Mouse (Mus musculus): ENCODE results near the gene Zswim4.

The Zswim4 gene

GRCm38 (mm10) chr8:84199348-84200125 lies 37.3 kb downstream of the Zswim4 start:
- H3K9me3 ChIP-seq (ENCODE audit: low read length) = no peaks in the 10 kb centered on the region
- H3K4me3 ChIP-seq (replicated peaks; ENCODE audit: low read length) = peak overlapping the region; percentile 87
- H3K4me1 ChIP-seq (replicated peaks; ENCODE audit: low read depth, low read length) = peaks cover 76% of the 10 kb centered on the region
- H3K27me3 ChIP-seq (ENCODE audit: insufficient read depth, low read length) = peaks cover 8% of the 10 kb centered on the region
- peaks cover 9% of the 10 kb centered on the region for H3K36me3 ChIP-seq (ENCODE audit: insufficient read depth, low read length)
- no peak for TF ChIP-seq CTCF (conservative IDR thresholded peaks at IDR 0.05; ENCODE audit: low read length)
- no peak for TF ChIP-seq POU5F1 (IDR thresholded peaks at IDR 0.05; ENCODE audit: borderline replicate concordance, low read length)
- TF ChIP-seq NANOG (IDR thresholded peaks at IDR 0.05; ENCODE audit: borderline replicate concordance, low read length) = no peak

GRCm38 (mm10) chr8:84198871-84199270 lies 38.0 kb downstream of the Zswim4 start:
- peaks cover 8% of the 10 kb centered on the region for H3K27me3 ChIP-seq (ENCODE audit: insufficient read depth, low read length)
- TF ChIP-seq NANOG (IDR thresholded peaks at IDR 0.05; ENCODE audit: borderline replicate concordance, low read length) (no peak), CTCF (conservative IDR thresholded peaks at IDR 0.05; ENCODE audit: low read length) (no peak), POU5F1 (IDR thresholded peaks at IDR 0.05; ENCODE audit: borderline replicate concordance, low read length) (no peak)
- H3K4me1 ChIP-seq (replicated peaks; ENCODE audit: low read depth, low read length) = peaks cover 75% of the 10 kb centered on the region
- H3K4me3 ChIP-seq (replicated peaks; ENCODE audit: low read length) = peak overlapping the region; percentile 78; the same call in 1 of the 2 replicates
- H3K9me3 ChIP-seq (ENCODE audit: low read length) = no peaks in the 10 kb centered on the region
- peaks cover 9% of the 10 kb centered on the region for H3K36me3 ChIP-seq (ENCODE audit: insufficient read depth, low read length)

DNA sequence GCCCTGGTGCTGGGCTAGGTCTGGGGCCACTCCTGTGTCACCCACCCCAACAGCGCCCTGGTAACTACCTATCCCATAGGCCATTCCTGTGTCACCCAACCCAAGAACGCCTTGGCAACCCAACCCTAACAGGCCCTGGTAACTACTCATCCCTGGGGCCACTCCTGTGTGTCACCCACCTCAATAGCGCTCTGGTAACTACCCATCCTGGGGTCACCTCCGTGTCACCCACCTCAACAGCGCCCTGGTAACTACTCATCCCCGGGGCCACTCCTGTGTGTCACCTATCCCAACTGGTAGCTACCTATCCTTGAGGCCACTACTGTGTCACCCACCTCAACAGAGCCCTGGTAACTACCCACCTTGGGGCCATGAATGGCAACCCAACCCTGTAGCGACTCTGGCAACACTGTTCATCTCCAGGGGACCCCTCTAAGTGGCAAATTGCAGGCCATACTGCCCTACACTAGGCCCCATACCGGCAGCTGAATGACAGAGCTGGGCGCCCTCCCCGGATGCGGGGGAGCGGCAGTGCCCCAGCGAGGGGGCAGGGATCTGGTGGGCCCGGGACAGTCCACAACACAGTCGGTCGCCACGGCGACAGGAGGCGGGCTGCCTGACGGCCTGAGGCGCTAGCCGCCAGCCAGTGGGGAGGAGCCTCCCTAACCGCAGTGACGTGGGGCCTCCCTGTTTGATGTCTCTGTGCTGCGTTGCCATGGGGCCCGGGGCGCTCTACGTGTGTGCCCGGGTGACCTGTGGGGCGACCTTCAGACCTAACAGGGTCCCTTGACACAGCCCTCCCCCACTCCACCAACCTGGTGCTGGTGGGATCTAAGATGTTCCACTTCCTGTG lies 38.7 kb downstream of the Zswim4 start:
- Histone ChIP-seq H3K4me3 (replicated peaks; ENCODE audit: low read length) (peak overlapping the region; percentile 78), H3K9me3 (ENCODE audit: low read length) (no peaks in the 10 kb centered on the region), H3K36me3 (ENCODE audit: insufficient read depth, low read length) (peaks cover 9% of the 10 kb centered on the region), H3K4me1 (replicated peaks; ENCODE audit: low read depth, low read length) (peaks cover 75% of the 10 kb centered on the region), H3K27me3 (ENCODE audit: insufficient read depth, low read length) (peaks cover 8% of the 10 kb centered on the region)
- TF ChIP-seq POU5F1 (IDR thresholded peaks at IDR 0.05; ENCODE audit: borderline replicate concordance, low read length) (no peak), CTCF (conservative IDR thresholded peaks at IDR 0.05; ENCODE audit: low read length) (no peak), NANOG (IDR thresholded peaks at IDR 0.05; ENCODE audit: borderline replicate concordance, low read length) (no peak)

DNA sequence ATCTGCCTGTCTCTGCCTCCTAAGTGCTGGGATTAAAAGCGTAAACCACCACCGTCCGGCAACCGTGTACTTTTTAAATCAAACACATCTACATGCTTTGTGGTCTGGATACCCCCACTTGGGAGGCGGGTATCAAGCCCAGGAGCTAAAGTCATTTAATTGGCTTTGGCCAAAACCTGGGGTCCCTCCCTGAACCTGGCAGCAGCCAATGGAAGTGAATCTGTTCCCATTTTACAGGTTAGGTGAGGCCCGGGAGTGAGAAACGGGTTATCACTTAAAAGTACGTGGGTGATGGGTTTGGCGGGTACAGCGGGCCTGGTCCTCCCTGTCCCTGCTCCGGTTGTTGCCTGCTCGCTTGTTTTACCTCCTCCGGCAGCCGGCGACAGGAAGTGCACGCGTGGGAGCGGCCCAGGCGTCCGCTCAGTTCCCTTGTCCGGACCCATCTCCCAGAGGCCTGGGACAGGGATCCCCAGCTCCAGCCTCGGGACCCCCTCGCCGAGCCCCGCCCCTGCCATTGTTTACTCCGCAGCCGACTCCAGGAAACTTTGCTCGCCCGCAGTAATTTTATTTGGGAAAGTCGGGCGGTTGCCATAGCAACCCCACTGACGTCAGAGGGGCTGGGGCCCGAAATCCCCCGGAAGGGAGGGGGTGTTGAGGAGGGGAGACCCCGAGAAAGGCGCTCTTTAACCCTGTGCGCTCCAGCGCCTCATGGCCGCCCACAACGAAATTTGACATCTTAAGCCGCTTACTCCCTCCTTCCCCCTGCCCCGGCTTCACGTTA lies 39.5 kb downstream of the Zswim4 start:
- H3K4me3 ChIP-seq (replicated peaks; ENCODE audit: low read length) = peak overlapping the region; percentile 78
- TF ChIP-seq CTCF (conservative IDR thresholded peaks at IDR 0.05; ENCODE audit: low read length) = no peak
- TF ChIP-seq NANOG (IDR thresholded peaks at IDR 0.05; ENCODE audit: borderline replicate concordance, low read length) = no peak
- TF ChIP-seq POU5F1 (IDR thresholded peaks at IDR 0.05; ENCODE audit: borderline replicate concordance, low read length) = no peak
- peaks cover 6% of the 10 kb centered on the region for H3K27me3 ChIP-seq (ENCODE audit: insufficient read depth, low read length)
- H3K9me3 ChIP-seq (ENCODE audit: low read length) = no peaks in the 10 kb centered on the region
- H3K36me3 ChIP-seq (ENCODE audit: insufficient read depth, low read length) = peaks cover 7% of the 10 kb centered on the region
- peaks cover 72% of the 10 kb centered on the region for H3K4me1 ChIP-seq (replicated peaks; ENCODE audit: low read depth, low read length)

GRCm38 (mm10) chr8:84194224-84194743 lies 42.6 kb downstream of the Zswim4 start:
- Histone ChIP-seq H3K4me3 (replicated peaks; ENCODE audit: low read length) (0 out of 2 replicates have a peak overlapping the region, but pooled peaks have one; percentile 26), H3K9me3 (ENCODE audit: low read length) (no peaks in the 10 kb centered on the region), H3K36me3 (ENCODE audit: insufficient read depth, low read length) (no peaks in the 10 kb centered on the region), H3K27me3 (ENCODE audit: insufficient read depth, low read length) (no peaks in the 10 kb centered on the region), H3K4me1 (replicated peaks; ENCODE audit: low read depth, low read length) (peaks cover 77% of the 10 kb centered on the region)
- TF ChIP-seq POU5F1 (IDR thresholded peaks at IDR 0.05; ENCODE audit: borderline replicate concordance, low read length) (no peak), NANOG (IDR thresholded peaks at IDR 0.05; ENCODE audit: borderline replicate concordance, low read length) (no peak), CTCF (conservative IDR thresholded peaks at IDR 0.05; ENCODE audit: low read length) (no peak)

DNA sequence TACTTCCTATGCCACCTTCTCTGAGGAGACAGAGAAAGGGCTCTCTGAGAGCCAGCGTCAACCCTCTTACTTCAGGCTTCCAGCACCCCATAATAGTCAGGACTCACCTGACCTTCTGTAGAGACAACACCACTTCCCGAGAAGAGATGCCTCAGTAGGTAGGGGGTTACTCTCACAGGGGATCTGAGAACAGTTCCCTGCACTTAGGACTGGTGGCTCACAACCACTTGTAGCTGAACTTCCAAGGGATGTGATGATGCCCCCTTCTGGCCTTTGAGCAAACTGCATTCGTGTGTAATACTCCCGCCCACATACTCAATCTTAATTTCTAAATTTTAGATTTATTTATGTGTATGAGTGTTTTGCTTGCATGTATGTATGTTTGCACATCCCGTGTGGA lies 43.3 kb downstream of the Zswim4 start:
- TF ChIP-seq POU5F1 (IDR thresholded peaks at IDR 0.05; ENCODE audit: borderline replicate concordance, low read length) = no peak
- TF ChIP-seq CTCF (conservative IDR thresholded peaks at IDR 0.05; ENCODE audit: low read length) = peak; percentile 66
- TF ChIP-seq NANOG (IDR thresholded peaks at IDR 0.05; ENCODE audit: borderline replicate concordance, low read length) = no peak
- H3K4me1 ChIP-seq (replicated peaks; ENCODE audit: low read depth, low read length) = peaks cover 77% of the 10 kb centered on the region
- no peak overlapping the region for H3K4me3 ChIP-seq (replicated peaks; ENCODE audit: low read length)
- H3K36me3 ChIP-seq (ENCODE audit: insufficient read depth, low read length) = no peaks in the 10 kb centered on the region
- H3K9me3 ChIP-seq (ENCODE audit: low read length) = no peaks in the 10 kb centered on the region
- no peaks in the 10 kb centered on the region for H3K27me3 ChIP-seq (ENCODE audit: insufficient read depth, low read length)

- H3K4me1 ChIP-seq (replicated peaks; ENCODE audit: low read depth, low read length) = peaks cover 79% of the 10 kb centered on the region
- H3K4me3 ChIP-seq (replicated peaks; ENCODE audit: low read length) = peak overlapping the region; percentile 78
- TF ChIP-seq NANOG (IDR thresholded peaks at IDR 0.05; ENCODE audit: borderline replicate concordance, low read length) (no peak), POU5F1 (IDR thresholded peaks at IDR 0.05; ENCODE audit: borderline replicate concordance, low read length) (no peak), CTCF (conservative IDR thresholded peaks at IDR 0.05; ENCODE audit: low read length) (no peak)
- H3K36me3 ChIP-seq (ENCODE audit: insufficient read depth, low read length) = no peaks in the 10 kb centered on the region
- no peaks in the 10 kb centered on the region for H3K27me3 ChIP-seq (ENCODE audit: insufficient read depth, low read length)
- no peaks in the 10 kb centered on the region for H3K9me3 ChIP-seq (ENCODE audit: low read length)
These were observed 43.7 kb downstream of the Zswim4 start for GRCm38 (mm10) chr8:84193161-84193560.
